9 mouse cellular contexts compared by ENCODE assay signal in genomic region chr7:29247706-29248105, GRCm38 (mm10). TPM values are rescaled to one million over a fixed set of nuclear protein-coding genes. Genes with fewer than 3 reads are reported as not detected.
DNase-seq lines count a peak whose midpoint lies in the region; ATAC-seq and TF ChIP-seq lines count a peak whose summit lies in the region.
"Had no signal": no experiment of that assay in that cellular context is flagged by ENCODE, and none has a peak within 500 bp of the region (broad histone marks: within the 10 kb centered on the region; RNA-seq: fewer than 3 reads in every experiment).

No protein-coding gene starts in this region.

- ATAC-seq in kidney, embryonic 15.5 days (replicated peaks; ENCODE audit: low FRiP score): 0 out of 2 replicates have a peak, but pooled peaks have one; percentile 7
- 0 out of 2 replicates have a peak, but pooled peaks have one; percentile 16 for ATAC-seq in liver, embryonic 14.5 days (ENCODE audit: insufficient read depth)
- no peak for ATAC-seq in stomach, embryonic 15.5 days (ENCODE audit: insufficient read depth, low FRiP score, low read depth)

- H3K36me3 ChIP-seq in kidney, embryonic 15.5 days: peaks cover 34% of the 10 kb centered on the region
- peaks cover 35% of the 10 kb centered on the region for H3K36me3 ChIP-seq in embryonic facial prominence, embryonic 10.5 days (replicated peaks)
- no peaks in the 10 kb centered on the region for H3K36me3 ChIP-seq in liver, embryonic 14.5 days (replicated peaks; ENCODE audit: control insufficient read depth, insufficient read depth, low read depth)
- H3K36me3 ChIP-seq in stomach, embryonic 15.5 days: peaks cover 13% of the 10 kb centered on the region; the same call in 1 of the 2 replicates

- no peaks in the 10 kb centered on the region for H3K9me3 ChIP-seq in kidney, embryonic 15.5 days (replicated peaks)
- H3K9me3 ChIP-seq in embryonic facial prominence, embryonic 10.5 days: no peaks in the 10 kb centered on the region
- H3K9me3 ChIP-seq in liver, embryonic 14.5 days (ENCODE audit: control insufficient read depth, low read length): no peaks in the 10 kb centered on the region
- no peaks in the 10 kb centered on the region for H3K9me3 ChIP-seq in stomach, embryonic 15.5 days

- H3K4me1 ChIP-seq in kidney, embryonic 15.5 days: peaks cover 30% of the 10 kb centered on the region
- H3K4me1 ChIP-seq in embryonic facial prominence, embryonic 10.5 days: peaks cover 31% of the 10 kb centered on the region
- H3K4me1 ChIP-seq in liver, embryonic 14.5 days (replicated peaks; ENCODE audit: control insufficient read depth in 2 of 2, insufficient read depth in 2 of 2, low read length in 1 of 2): no peaks in the 10 kb centered on the region
- peaks cover 29% of the 10 kb centered on the region for H3K4me1 ChIP-seq in stomach, embryonic 15.5 days

- no peak for DNase-seq in kidney, adult 11 months
- DNase-seq in embryonic facial prominence, embryonic 10.5 days (ENCODE audit: low spot score): no peak
- DNase-seq in heart, postnatal 4 days: peak; percentile 40
- no peak for DNase-seq in liver, embryonic 14.5 days (ENCODE audit: low read depth in 3 of 3, low spot score in 3 of 3)
- no peak for DNase-seq in spleen, postnatal 36 days (ENCODE audit: low spot score in 2 of 2)
- no peak for DNase-seq in cerebellum, postnatal 14 days

- no peak for TF ChIP-seq CTCF in liver, embryonic 14.5 days (IDR thresholded peaks at IDR 0.05; ENCODE audit: low read depth)

- 0 out of 2 replicates have a peak overlapping the region, but pooled peaks have one; percentile 66 for H3K27ac ChIP-seq in kidney, embryonic 15.5 days
- H3K27ac ChIP-seq in embryonic facial prominence, embryonic 10.5 days (replicated peaks): peak overlapping the region; percentile 60
- no peak overlapping the region for H3K27ac ChIP-seq in liver, embryonic 14.5 days
- H3K27ac ChIP-seq in stomach, embryonic 15.5 days: peak overlapping the region; percentile 81

- H3K4me3 ChIP-seq in kidney, embryonic 15.5 days (replicated peaks): peak overlapping the region; percentile 35
- H3K4me3 ChIP-seq in embryonic facial prominence, embryonic 10.5 days: peak overlapping the region; percentile 49
- peak overlapping the region; percentile 14 to 42 for H3K4me3 ChIP-seq in liver, embryonic 14.5 days (ENCODE audit: insufficient read depth in 1 of 2, low read depth in 2 of 2, low read length in 2 of 2)
- H3K4me3 ChIP-seq in stomach, embryonic 15.5 days (replicated peaks): peak overlapping the region; percentile 39

- no peak for TF ChIP-seq EP300 in liver, embryonic 14.5 days (IDR thresholded peaks at IDR 0.05; ENCODE audit: low read depth)

- H3K27me3 ChIP-seq in kidney, embryonic 15.5 days: peaks cover 8% of the 10 kb centered on the region; the same call in 1 of the 2 replicates
- peaks cover 25% of the 10 kb centered on the region for H3K27me3 ChIP-seq in embryonic facial prominence, embryonic 10.5 days (replicated peaks; ENCODE audit: low read depth, poor library complexity, severe bottlenecking)
- H3K27me3 ChIP-seq in liver, embryonic 14.5 days (ENCODE audit: control insufficient read depth, insufficient read depth, low read length): no peaks in the 10 kb centered on the region
- no peaks in the 10 kb centered on the region; the same call in 1 of the 2 replicates for H3K27me3 ChIP-seq in stomach, embryonic 15.5 days (replicated peaks)
- H3K27me3 ChIP-seq: Patski had no signal

- 16% methylated on average over 19 of the region's 19 CpGs for WGBS in kidney, embryonic 15.5 days
- 10% methylated on average over 19 of the region's 19 CpGs for WGBS in embryonic facial prominence, embryonic 10.5 days
- 30% methylated on average over 19 of the region's 19 CpGs for WGBS in liver, embryonic 14.5 days (ENCODE audit: insufficient replicate concordance)
- WGBS in stomach, embryonic 15.5 days: 22% methylated on average over 19 of the region's 19 CpGs

- H3K4me2 ChIP-seq in kidney, embryonic 15.5 days: peak overlapping the region; percentile 67
- H3K4me2 ChIP-seq in liver, embryonic 14.5 days (ENCODE audit: low read depth): peak overlapping the region; percentile 70
- H3K4me2 ChIP-seq in stomach, embryonic 15.5 days: peak overlapping the region; percentile 55

- H3K9ac ChIP-seq in kidney, embryonic 15.5 days: peak overlapping the region; percentile 35; the same call in 1 of the 2 replicates
- no peak overlapping the region; the same call in 1 of the 2 replicates for H3K9ac ChIP-seq in liver, embryonic 14.5 days (replicated peaks)
- peak overlapping the region; percentile 37; the same call in 1 of the 2 replicates for H3K9ac ChIP-seq in stomach, embryonic 15.5 days

RNA-seq across cellular contexts. Expression of gene 2200002D01Rik, which starts 0.6 kb away (rescaled TPM):
- 7.6 and 11.2 TPM in 2 replicates for polyA plus RNA-seq in kidney, embryonic 15.5 days (2015; fragmentation: Nextera tagmentation; extraction: Ambion mirVana)
- polyA plus RNA-seq in embryonic facial prominence, embryonic 10.5 days (2016; fragmentation: Nextera tagmentation; extraction: Ambion mirVana): 4.4 and 4.6 TPM in 2 replicates
- 1 to 10 TPM; 4.4 to 8.1 TPM for total RNA-seq in heart, postnatal 4 days (2021)
- polyA plus RNA-seq in liver, embryonic 14.5 days (2012; rRNA removed): 0.39 and 1.3 TPM in 2 replicates
- 2.6 and 4.8 TPM in 2 replicates for polyA plus RNA-seq in liver, embryonic 14.5 days (2014; fragmentation: Nextera tagmentation; extraction: Ambion mirVana)
- 67.4 and 70.6 TPM in 2 replicates for polyA plus RNA-seq in stomach, embryonic 15.5 days (2015; fragmentation: Nextera tagmentation; extraction: Ambion mirVana)

RNA-seq across cellular contexts. Expression of gene Yif1b, which starts 9.6 kb away (rescaled TPM):
- 122 and 123 TPM in 2 replicates for polyA plus RNA-seq in kidney, embryonic 15.5 days (2015; fragmentation: Nextera tagmentation; extraction: Ambion mirVana)
- 100 and 102 TPM in 2 replicates for polyA plus RNA-seq in embryonic facial prominence, embryonic 10.5 days (2016; fragmentation: Nextera tagmentation; extraction: Ambion mirVana)
- total RNA-seq in heart, postnatal 4 days (2021): 10 to 100 TPM; 81.5 to 82.5 TPM
- polyA plus RNA-seq in liver, embryonic 14.5 days (2012; rRNA removed): 24.4 and 29.4 TPM in 2 replicates
- polyA plus RNA-seq in liver, embryonic 14.5 days (2014; fragmentation: Nextera tagmentation; extraction: Ambion mirVana): 41.6 and 44.5 TPM in 2 replicates
- polyA plus RNA-seq in stomach, embryonic 15.5 days (2015; fragmentation: Nextera tagmentation; extraction: Ambion mirVana): 83.7 and 85.8 TPM in 2 replicates

RNA-seq across cellular contexts. Expression of gene Kcnk6, which starts 15.4 kb away (rescaled TPM):
- polyA plus RNA-seq in kidney, embryonic 15.5 days (2015; fragmentation: Nextera tagmentation; extraction: Ambion mirVana): 1.6 and 1.7 TPM in 2 replicates
- polyA plus RNA-seq in embryonic facial prominence, embryonic 10.5 days (2016; fragmentation: Nextera tagmentation; extraction: Ambion mirVana): 0.74 and 1.1 TPM in 2 replicates
- 1 to 10 TPM; 5.3 to 5.7 TPM for total RNA-seq in heart, postnatal 4 days (2021)
- polyA plus RNA-seq in liver, embryonic 14.5 days (2012; rRNA removed): 2.4 TPM in 2 replicates
- 0.55 and 0.82 TPM in 2 replicates for polyA plus RNA-seq in liver, embryonic 14.5 days (2014; fragmentation: Nextera tagmentation; extraction: Ambion mirVana)
- 1.6 and 1.9 TPM in 2 replicates for polyA plus RNA-seq in stomach, embryonic 15.5 days (2015; fragmentation: Nextera tagmentation; extraction: Ambion mirVana)
- polyA plus RNA-seq: Patski had no signal

RNA-seq across cellular contexts. Expression of gene Catsperg1, which starts 33.9 kb away (rescaled TPM):
- 0.96 and 1.1 TPM in 2 replicates for polyA plus RNA-seq in kidney, embryonic 15.5 days (2015; fragmentation: Nextera tagmentation; extraction: Ambion mirVana)
- polyA plus RNA-seq in embryonic facial prominence, embryonic 10.5 days (2016; fragmentation: Nextera tagmentation; extraction: Ambion mirVana): 0.10 and 0.24 TPM in 2 replicates
- under 1 TPM; 0.56 to 0.60 TPM for total RNA-seq in heart, postnatal 4 days (2021)
- polyA plus RNA-seq in liver, embryonic 14.5 days (2012; rRNA removed): 0.32 and 0.45 TPM in 2 replicates
- 0.11 TPM in 1 of 2 replicates, not detected in the other for polyA plus RNA-seq in liver, embryonic 14.5 days (2014; fragmentation: Nextera tagmentation; extraction: Ambion mirVana)
- 0.60 and 1.2 TPM in 2 replicates for polyA plus RNA-seq in stomach, embryonic 15.5 days (2015; fragmentation: Nextera tagmentation; extraction: Ambion mirVana)
- polyA plus RNA-seq: Patski had no signal

RNA-seq across cellular contexts. Expression of gene Spint2, which starts 34.0 kb away (rescaled TPM):
- polyA plus RNA-seq in kidney, embryonic 15.5 days (2015; fragmentation: Nextera tagmentation; extraction: Ambion mirVana): 236 and 245 TPM in 2 replicates
- 75.5 and 79.3 TPM in 2 replicates for polyA plus RNA-seq in embryonic facial prominence, embryonic 10.5 days (2016; fragmentation: Nextera tagmentation; extraction: Ambion mirVana)
- total RNA-seq in heart, postnatal 4 days (2021): 10 to 100 TPM; 71.2 to 73.7 TPM
- polyA plus RNA-seq in liver, embryonic 14.5 days (2012; rRNA removed): 14.6 and 15.6 TPM in 2 replicates
- polyA plus RNA-seq in liver, embryonic 14.5 days (2014; fragmentation: Nextera tagmentation; extraction: Ambion mirVana): 22.3 and 23.6 TPM in 2 replicates
- polyA plus RNA-seq in stomach, embryonic 15.5 days (2015; fragmentation: Nextera tagmentation; extraction: Ambion mirVana): 525 and 574 TPM in 2 replicates
